Mouse (Mus musculus): ENCODE measurements around the gene Hhipl1. TPM values are rescaled to one million over a fixed set of nuclear protein-coding genes. Genes with fewer than 3 reads are reported as not detected.
A peak's percentile ranks its signal among the peaks of the same experiment; 100 is the strongest.

The Hhipl1 gene
- total RNA-seq, 2 experiments from 2014 or later, result not detected

DNA sequence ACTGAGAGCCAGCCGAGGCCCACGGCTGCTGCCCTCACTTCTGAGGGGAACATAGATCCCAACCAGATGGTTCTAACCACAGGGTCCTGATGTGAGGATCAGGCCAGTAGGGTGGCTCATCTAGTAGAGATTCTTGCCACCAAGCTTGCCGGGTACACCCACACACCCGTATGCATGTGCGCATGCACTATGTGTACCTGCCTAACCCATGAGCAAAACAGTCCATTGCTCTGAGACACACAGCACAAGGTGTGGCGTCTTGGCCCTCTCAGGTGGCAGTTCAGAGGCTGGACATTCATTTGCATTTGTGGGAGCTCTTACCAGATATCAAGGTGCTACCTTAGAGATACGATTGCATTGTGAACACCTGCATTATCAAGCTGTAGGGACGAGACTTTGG is 42.1 kb downstream of the Hhipl1 start:
- ATAC-seq (replicated peaks; ENCODE audit: low FRiP score, low TSS enrichment, poor library complexity, severe bottlenecking), result no peak

DNA sequence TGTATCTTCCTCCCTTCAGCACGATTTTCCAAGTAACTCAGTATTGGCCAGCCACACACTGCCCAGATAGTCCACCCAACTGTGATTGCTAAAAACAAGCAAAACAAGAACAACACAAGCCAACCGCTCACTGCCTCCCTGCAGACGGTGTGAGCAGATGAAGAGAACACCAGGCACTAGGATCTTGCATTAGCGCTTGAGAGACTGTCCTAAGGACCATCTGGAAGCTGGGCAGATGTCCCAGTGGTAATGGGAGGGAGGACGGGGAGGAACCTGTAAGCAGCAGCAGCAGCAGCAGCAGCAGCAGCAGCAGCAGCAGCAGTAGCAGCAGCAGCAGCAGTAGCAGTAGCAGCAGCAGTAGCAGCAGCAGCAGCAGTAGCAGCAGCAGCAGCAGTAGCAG is 43.0 kb downstream of the Hhipl1 start:
- no peak for ATAC-seq (replicated peaks; ENCODE audit: low FRiP score, low TSS enrichment, poor library complexity, severe bottlenecking)

DNA sequence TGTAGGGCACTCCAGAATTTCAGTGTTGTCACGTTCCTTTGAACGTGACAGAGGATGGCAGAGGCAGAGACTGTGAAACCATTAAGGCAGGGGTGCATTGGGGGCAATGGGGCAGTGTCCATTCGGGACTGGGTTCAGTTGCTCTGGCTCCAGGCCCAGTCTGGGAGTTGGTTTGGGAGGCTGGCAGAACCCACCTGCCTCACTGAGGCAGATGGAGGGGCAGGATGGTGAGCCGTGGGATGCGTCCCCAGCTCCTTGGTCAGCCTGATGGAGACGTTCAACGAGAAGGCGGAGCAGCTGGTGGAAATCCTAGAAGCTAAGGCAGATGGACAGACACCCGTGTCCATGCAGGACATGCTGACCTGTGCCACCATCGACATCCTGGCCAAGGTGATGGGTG is 44.9 kb downstream of the Hhipl1 start:
- no peak for ATAC-seq (replicated peaks; ENCODE audit: low FRiP score, low TSS enrichment, poor library complexity, severe bottlenecking)

- ATAC-seq (replicated peaks; ENCODE audit: low FRiP score, low TSS enrichment, poor library complexity, severe bottlenecking), result no peak
Observed at GRCm38 (mm10) chr12:108352371-108353136, 46.5 kb downstream of the Hhipl1 start.

DNA sequence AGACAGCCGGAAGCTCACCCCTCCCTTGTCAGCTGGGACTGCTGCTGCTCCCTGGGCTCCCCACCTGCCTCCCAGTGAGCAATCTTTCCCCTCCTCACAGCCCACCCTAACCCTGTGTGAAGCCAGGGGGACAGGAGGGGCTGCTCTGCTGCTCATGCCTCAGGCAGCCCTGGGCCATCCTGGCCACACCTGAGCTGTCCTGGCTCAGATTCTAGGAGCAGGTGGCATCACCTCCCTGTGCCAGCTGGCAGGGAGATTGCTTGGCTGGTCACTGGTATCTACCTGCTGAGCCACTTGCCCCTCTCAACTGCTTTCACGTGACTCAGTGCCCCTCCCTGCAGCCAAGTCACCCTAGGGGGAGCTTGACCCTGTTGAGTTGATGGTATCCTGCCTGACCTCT is 48.2 kb downstream of the Hhipl1 start:
- no peak for ATAC-seq (replicated peaks; ENCODE audit: low FRiP score, low TSS enrichment, poor library complexity, severe bottlenecking)

GRCm38 (mm10) chr12:108355271-108355670 is 49.2 kb downstream of the Hhipl1 start:
- ATAC-seq (replicated peaks; ENCODE audit: low FRiP score, low TSS enrichment, poor library complexity, severe bottlenecking), result no peak

DNA sequence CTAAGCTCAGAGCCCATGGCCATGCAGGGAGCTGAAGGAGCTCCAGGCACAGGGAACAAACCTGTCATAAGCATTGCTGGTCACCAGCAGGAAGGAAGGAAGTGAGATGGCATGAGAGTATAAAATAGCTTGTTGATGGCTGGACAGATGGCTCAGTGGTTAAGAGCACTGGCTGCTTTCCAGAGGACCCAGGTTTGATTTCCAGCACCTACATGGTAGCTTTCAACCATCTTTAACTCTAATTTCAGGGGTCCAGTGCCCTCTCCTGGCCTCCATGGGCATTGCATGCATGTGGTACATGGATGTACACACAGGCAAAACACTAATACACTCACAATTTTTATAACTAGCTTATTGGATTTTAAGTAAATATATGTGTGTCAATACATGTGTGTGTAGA is 49.9 kb downstream of the Hhipl1 start:
- no peak for ATAC-seq (replicated peaks; ENCODE audit: low FRiP score, low TSS enrichment, poor library complexity, severe bottlenecking)

GRCm38 (mm10) chr12:108363796-108364195 is 57.7 kb downstream of the Hhipl1 start:
- ATAC-seq (replicated peaks; ENCODE audit: low FRiP score, low TSS enrichment, poor library complexity, severe bottlenecking), result peak; percentile 94

GRCm38 (mm10) chr12:108365340-108365739 is 59.3 kb downstream of the Hhipl1 start:
- no peak for ATAC-seq (replicated peaks; ENCODE audit: low FRiP score, low TSS enrichment, poor library complexity, severe bottlenecking)

- no peak for ATAC-seq (replicated peaks; ENCODE audit: low FRiP score, low TSS enrichment, poor library complexity, severe bottlenecking)
Observed at GRCm38 (mm10) chr12:108365868-108366267, 59.8 kb downstream of the Hhipl1 start.

GRCm38 (mm10) chr12:108367909-108368308 is 61.8 kb downstream of the Hhipl1 start:
- no peak for ATAC-seq (replicated peaks; ENCODE audit: low FRiP score, low TSS enrichment, poor library complexity, severe bottlenecking)

DNA sequence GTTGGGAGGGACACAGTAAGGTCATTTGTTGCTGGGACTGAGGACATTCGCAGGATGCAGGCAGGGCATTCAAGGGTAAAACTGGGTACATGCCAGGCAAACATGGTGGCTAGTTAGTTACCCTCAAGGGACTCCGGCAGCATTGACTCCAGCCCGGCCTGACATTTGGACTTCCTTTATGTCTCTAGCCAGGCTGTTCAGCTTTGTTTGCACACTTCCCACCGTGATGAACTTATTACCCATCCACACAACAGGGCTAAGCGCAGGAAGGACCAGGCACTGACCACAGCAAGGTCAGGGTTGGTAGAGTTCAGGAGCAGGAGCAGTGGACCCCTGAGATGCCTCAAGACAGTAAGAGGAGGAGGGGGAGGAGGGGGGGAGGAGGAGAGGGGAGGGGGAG is 62.9 kb downstream of the Hhipl1 start:
- no peak for ATAC-seq (replicated peaks; ENCODE audit: low FRiP score, low TSS enrichment, poor library complexity, severe bottlenecking)

DNA sequence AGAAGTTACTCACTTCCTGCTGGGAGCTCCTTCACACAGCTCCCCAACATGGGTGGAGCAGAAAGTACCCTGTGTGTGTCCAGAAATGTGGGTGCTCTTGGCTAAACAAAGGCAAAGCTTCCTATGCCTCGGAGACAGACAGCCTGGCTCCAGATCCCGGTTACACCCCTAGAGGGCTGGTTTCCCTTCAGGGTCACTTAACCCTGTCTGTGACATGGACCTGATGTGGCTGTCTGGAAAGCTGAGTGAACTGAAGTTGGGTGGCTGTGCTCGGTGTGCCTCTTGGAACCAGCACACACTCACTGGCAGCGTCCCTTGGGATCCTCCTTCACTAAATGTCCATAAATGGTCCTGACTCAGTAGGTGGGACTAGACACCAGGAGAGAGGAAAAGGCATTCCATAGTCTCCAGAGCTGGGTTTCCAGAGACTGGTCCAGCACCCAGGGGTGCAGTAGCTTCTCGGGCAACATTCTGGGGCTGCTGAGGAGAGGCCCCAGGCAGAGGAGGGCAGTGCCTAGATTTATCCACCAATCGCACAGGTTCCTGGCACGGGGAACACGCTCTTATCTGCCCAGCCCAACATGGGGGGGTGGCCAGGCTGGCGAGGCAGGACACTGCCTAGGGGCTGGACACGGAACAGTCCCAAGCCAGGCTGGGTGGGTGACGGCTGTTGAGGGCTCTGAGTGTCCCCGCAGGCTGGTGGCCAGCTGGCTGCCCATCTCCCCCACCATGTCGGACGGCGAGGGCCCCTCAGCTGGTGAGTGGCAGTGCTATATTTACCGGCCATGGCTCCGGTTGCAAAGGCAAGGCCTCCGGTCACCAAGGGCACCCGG is 64.7 kb downstream of the Hhipl1 start, which contains the start of gene Eml1:
Eml1 (plus strand) TSS at position 362 of the 833 bp plus-strand sequence.
- ATAC-seq (replicated peaks; ENCODE audit: low FRiP score, low TSS enrichment, poor library complexity, severe bottlenecking), result no peak

GRCm38 (mm10) chr12:108371429-108371765 is 65.3 kb downstream of the Hhipl1 start:
- no peak for ATAC-seq (replicated peaks; ENCODE audit: low FRiP score, low TSS enrichment, poor library complexity, severe bottlenecking)

DNA sequence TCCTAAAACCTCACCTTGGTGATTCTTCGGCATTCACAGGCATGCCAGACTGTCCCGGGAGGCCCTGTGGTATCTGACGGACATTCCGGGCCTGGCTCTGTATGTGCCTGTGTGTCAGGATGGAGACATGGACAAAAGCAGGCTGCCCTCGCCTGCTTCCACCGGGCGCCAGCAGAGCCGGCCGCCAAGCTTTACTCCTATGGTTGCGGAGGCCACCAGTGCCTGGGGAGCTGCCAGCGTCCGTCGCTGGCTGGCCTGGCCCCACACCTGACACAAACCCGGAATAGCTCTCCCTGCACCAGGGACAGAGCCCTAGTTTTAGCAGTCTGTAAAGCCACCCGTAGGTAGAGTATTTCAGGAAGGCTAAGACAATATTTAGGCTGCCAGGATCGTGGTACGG is 66.2 kb downstream of the Hhipl1 start:
- no peak for ATAC-seq (replicated peaks; ENCODE audit: low FRiP score, low TSS enrichment, poor library complexity, severe bottlenecking)

GRCm38 (mm10) chr12:108373611-108374010 is 67.5 kb downstream of the Hhipl1 start:
- ATAC-seq (replicated peaks; ENCODE audit: low FRiP score, low TSS enrichment, poor library complexity, severe bottlenecking), result no peak

GRCm38 (mm10) chr12:108374689-108375088 is 68.6 kb downstream of the Hhipl1 start:
- ATAC-seq (replicated peaks; ENCODE audit: low FRiP score, low TSS enrichment, poor library complexity, severe bottlenecking), result no peak

- ATAC-seq (replicated peaks; ENCODE audit: low FRiP score, low TSS enrichment, poor library complexity, severe bottlenecking), result no peak
Observed at GRCm38 (mm10) chr12:108378379-108379133, 72.5 kb downstream of the Hhipl1 start.
